Mouse (Mus musculus) frontal cortex, postnatal 14 days (tissue): ENCODE measurements at regions not wholly inside any gene's neighbourhood (a gene's known extent, or its start where the extent isn't known, plus 50 kb on each side); places are given as distances from the start of the nearest gene placed in this dataset.

Experiments used
- DNase-seq, 2 experiments: peaks; one replicate each; pipeline ENCODE4 v3.0.0; 2022; ENCODE audit warnings: low spot score in 2 of 2

GRCm38 (mm10) chr13:31486373-31486772, 69.6 kb upstream of the Foxq1 start:
- no peak for DNase-seq

- DNase-seq: no peak
Observed at GRCm38 (mm10) chr13:31488186-31488585, 67.7 kb upstream of the Foxq1 start.

GRCm38 (mm10) chr13:31503191-31503590, 52.7 kb upstream of the Foxq1 start:
- no peak for DNase-seq

- DNase-seq: no peak
Observed at GRCm38 (mm10) chr13:31503832-31504231, 52.1 kb upstream of the Foxq1 start.

- DNase-seq: no peak
Observed at GRCm38 (mm10) chr13:31504316-31504715, 51.6 kb upstream of the Foxq1 start.

- DNase-seq: no peak
Observed at GRCm38 (mm10) chr13:31505386-31505785, 50.5 kb upstream of the Foxq1 start.
